Mouse (Mus musculus) spleen, postnatal 14 days (tissue): Measurements from ENCODE around the gene Senp1.

Experiments used
- DNase-seq, 2 experiments: peaks; one replicate each; pipeline ENCODE4 v3.0.0; 2021 to 2022; ENCODE audit warnings: low spot score in 2 of 2

Gene Senp1

GRCm38 (mm10) chr15:98048918-98049700, 44.4 kb downstream of the Senp1 start:
- no peak for DNase-seq

- DNase-seq, result no peak
Observed at GRCm38 (mm10) chr15:98044387-98044786, 49.2 kb downstream of the Senp1 start.

GRCm38 (mm10) chr15:98043967-98044366, 49.6 kb downstream of the Senp1 start:
- DNase-seq, result no peak

GRCm38 (mm10) chr15:98042508-98042907, 51.0 kb downstream of the Senp1 start:
- no peak for DNase-seq

- no peak for DNase-seq
Observed at GRCm38 (mm10) chr15:98039682-98040081, 53.9 kb downstream of the Senp1 start.

GRCm38 (mm10) chr15:98036578-98036977, 57.0 kb downstream of the Senp1 start:
- no peak for DNase-seq

GRCm38 (mm10) chr15:98035076-98035755, 58.3 kb downstream of the Senp1 start:
- no peak for DNase-seq

GRCm38 (mm10) chr15:98033233-98033748, 60.3 kb downstream of the Senp1 start:
- no peak for DNase-seq

GRCm38 (mm10) chr15:98029798-98030197, 63.7 kb downstream of the Senp1 start:
- no peak for DNase-seq

- DNase-seq, result no peak
Observed at GRCm38 (mm10) chr15:98026967-98027904, 66.3 kb downstream of the Senp1 start.

GRCm38 (mm10) chr15:98025611-98026010, 67.9 kb downstream of the Senp1 start:
- DNase-seq, result no peak

- no peak for DNase-seq
Observed at GRCm38 (mm10) chr15:98023137-98023536, 70.4 kb downstream of the Senp1 start.

- no peak for DNase-seq
Observed at GRCm38 (mm10) chr15:98021886-98022285, 71.7 kb downstream of the Senp1 start.

GRCm38 (mm10) chr15:98019047-98019446, 74.5 kb downstream of the Senp1 start:
- no peak for DNase-seq

GRCm38 (mm10) chr15:98017925-98018324, 75.6 kb downstream of the Senp1 start:
- no peak for DNase-seq

GRCm38 (mm10) chr15:98012810-98013209, 80.7 kb downstream of the Senp1 start:
- no peak for DNase-seq

GRCm38 (mm10) chr15:98005181-98005580, 88.4 kb downstream of the Senp1 start:
- no peak for DNase-seq

GRCm38 (mm10) chr15:98004740-98005159, 88.8 kb downstream of the Senp1 start:
- DNase-seq, result no peak

GRCm38 (mm10) chr15:98003822-98004739, 89.5 kb downstream of the Senp1 start, which contains the start of gene Col2a1:
TSS of gene Col2a1 (minus strand) at chr15:98004695.
- DNase-seq, result no peak

- DNase-seq, result no peak
Observed at GRCm38 (mm10) chr15:98002991-98003821, 90.3 kb downstream of the Senp1 start.
